Mouse (Mus musculus) skeletal muscle tissue, postnatal 0 days (tissue): ENCODE data around the gene Gm8265. TPM values are rescaled to one million over a fixed set of nuclear protein-coding genes. Genes with fewer than 3 reads are reported as not detected.

ENCODE experiments used
- polyA plus RNA-seq: library from polyadenylated mRNA; unstranded; fragments of >200 nt; fragmentation: Nextera tagmentation; extraction: Ambion mirVana; gene quantifications from 2 replicates; pipeline ENCODE4 v1.2.1, GENCODE M21; 2015

Gm8265 gene
- not detected in 2 replicates for polyA plus RNA-seq

GRCm38 (mm10) chr14:5632928-5633327 is at the start of gene Gm8265:
TSS of gene Gm8265 (minus strand) at chr14:5633028.

Other genes with a start within 250 kb of the Gm8265 start
- 0.27 TPM in 1 of 2 replicates, not detected in the other for gene Gm3500, start 244.0 kb downstream of the Gm8265 start, polyA plus RNA-seq
- gene Gm3194, start 177.6 kb downstream of the Gm8265 start, polyA plus RNA-seq, result 0.49 and 0.60 TPM in 2 replicates
- gene Gm8246, start 155.2 kb downstream of the Gm8265 start, polyA plus RNA-seq, result not detected in 2 replicates
- not detected in 2 replicates for gene Gm3187, start 148.8 kb downstream of the Gm8265 start, polyA plus RNA-seq
- gene Gm3488, start 131.4 kb downstream of the Gm8265 start, polyA plus RNA-seq, result 0.48 and 0.92 TPM in 2 replicates
- not detected in 2 replicates for gene Gm3532, start 94.5 kb downstream of the Gm8265 start, polyA plus RNA-seq
- not detected in 2 replicates for gene Gm9603, start 54.4 kb upstream of the Gm8265 start, polyA plus RNA-seq
- gene Gm3373, start 108.5 kb upstream of the Gm8265 start, polyA plus RNA-seq, result 0.29 TPM in 1 of 2 replicates, not detected in the other
- gene Gm3383, start 175.0 kb upstream of the Gm8265 start, polyA plus RNA-seq, result 0.49 and 0.60 TPM in 2 replicates
- gene Gm3424, start 197.3 kb upstream of the Gm8265 start, polyA plus RNA-seq, result not detected in 2 replicates
- gene Gm8237, start 247.4 kb upstream of the Gm8265 start, polyA plus RNA-seq, result 0.12 and 0.23 TPM in 2 replicates